Mouse (Mus musculus) E14TG2a.4 (cell line): ENCODE measurements around the gene Nrxn1.

Experiments
- CTCF ChIP-seq: conservative IDR thresholded peaks from 2 replicates; pipeline ENCODE4 v1.5.1; 2014; ENCODE audit warnings: low read length
- NANOG ChIP-seq: IDR thresholded peaks from 2 replicates; pipeline ENCODE4 v1.6.1; 2014; ENCODE audit warnings: borderline replicate concordance, low read length, mixed read lengths
- POU5F1 ChIP-seq: IDR thresholded peaks from 2 replicates; pipeline ENCODE4 v1.6.1; 2014; ENCODE audit warnings: low read length, borderline replicate concordance

DNA sequence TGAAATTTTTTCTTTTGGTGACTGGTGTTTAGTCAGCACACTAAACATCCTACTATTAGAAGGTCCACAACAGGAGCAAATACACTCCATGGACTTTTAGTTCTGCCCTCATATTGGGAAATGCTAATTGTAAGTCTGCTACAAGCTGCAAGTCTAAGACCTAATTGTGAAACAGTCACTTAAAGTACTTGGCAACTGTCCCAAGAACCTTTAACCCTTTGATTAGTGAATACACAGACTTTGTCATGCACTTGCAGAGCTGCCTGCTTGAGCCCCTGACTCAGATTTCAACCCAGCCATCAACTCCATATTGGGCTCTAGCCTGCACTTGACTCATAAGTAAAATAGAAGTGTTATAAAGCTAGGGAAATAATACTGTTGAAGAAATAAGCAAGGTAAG is 13.8 kb downstream of the Nrxn1 start:
- no peak for TF ChIP-seq CTCF
- TF ChIP-seq POU5F1 = no peak
- no peak for TF ChIP-seq NANOG
